Mouse (Mus musculus): ENCODE measurements around the gene Lancl1.

DNA sequence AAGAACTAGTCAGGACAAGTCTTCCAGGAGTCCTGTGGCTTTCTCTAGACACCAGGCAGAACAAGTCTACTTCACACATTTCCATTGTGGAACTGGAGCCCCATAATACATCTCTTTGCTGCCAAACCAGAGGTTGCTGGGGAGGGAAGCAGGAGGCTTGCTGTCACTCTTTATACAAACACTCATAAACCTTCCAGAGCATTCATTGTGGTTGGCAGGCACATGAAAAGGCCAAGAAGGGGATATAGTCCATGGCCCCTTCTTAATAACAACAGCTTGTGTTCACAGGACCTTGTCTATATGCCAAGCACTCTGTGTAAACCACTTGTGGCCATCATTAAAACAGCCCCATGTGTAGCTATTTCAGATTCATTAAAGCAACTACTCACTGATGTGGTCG lies 6.4 kb upstream of the Lancl1 start:
- no peak for TF ChIP-seq ZNF384 (IDR thresholded peaks at IDR 0.05; ENCODE audit: low read depth, low read length)
- TF ChIP-seq MAFK (IDR thresholded peaks at IDR 0.05; ENCODE audit: insufficient read depth, low read depth, low read length), result no peak
- no peak for TF ChIP-seq CHD2 (IDR thresholded peaks at IDR 0.05; ENCODE audit: low read depth, low read length)

Data from ES-E14 (cell line).